In the genomic region with DNA sequence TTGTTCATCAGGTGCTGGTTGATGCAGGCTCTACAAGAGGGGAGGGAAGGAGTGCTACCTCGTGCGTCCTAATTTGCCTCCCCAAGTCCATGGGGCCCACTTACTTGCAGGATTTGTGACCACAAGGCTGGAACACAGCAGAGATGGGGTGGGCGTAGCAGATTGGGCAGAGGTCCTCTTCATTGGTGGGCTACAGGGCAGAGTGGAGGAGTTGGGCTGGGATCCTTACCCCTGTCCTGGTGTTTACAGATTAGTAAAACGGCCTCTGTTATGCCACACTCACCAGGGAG, we compare ENCODE assay signal across 32 mouse cellular contexts. TPM values are rescaled to one million over a fixed set of nuclear protein-coding genes. Genes with fewer than 3 reads are reported as not detected.
A peak's percentile ranks its signal among the peaks of the same experiment; 100 is the strongest.
DNase-seq lines count a peak whose midpoint lies in the region; ATAC-seq and TF ChIP-seq lines count a peak whose summit lies in the region.
"Had no signal": no experiment of that assay in that cellular context is flagged by ENCODE, and none has a peak within 500 bp of the region (broad histone marks: within the 10 kb centered on the region; RNA-seq: fewer than 3 reads in every experiment).

No protein-coding gene starts in this region.

- H3K4me2 ChIP-seq in liver, embryonic 12.5 days: no peak overlapping the region
- H3K4me2 ChIP-seq in stomach, embryonic 16.5 days (ENCODE audit: low read depth, low read length): no peak overlapping the region
- H3K4me2 ChIP-seq: hindbrain, embryonic 12.5 days; limb, embryonic 13.5 days; midbrain, embryonic 13.5 days; stomach, embryonic 15.5 days had no signal

- no peaks in the 10 kb centered on the region for H3K27me3 ChIP-seq in liver, embryonic 12.5 days (replicated peaks)
- no peaks in the 10 kb centered on the region for H3K27me3 ChIP-seq in stomach, embryonic 16.5 days (ENCODE audit: control insufficient read depth, insufficient read depth, low read length)
- H3K27me3 ChIP-seq in midbrain, embryonic 10.5 days (ENCODE audit: low read depth, poor library complexity, severe bottlenecking): no peaks in the 10 kb centered on the region
- H3K27me3 ChIP-seq: hindbrain, embryonic 12.5 days; limb, embryonic 13.5 days; megakaryocyte, embryonic 14.5 days; midbrain, embryonic 13.5 days; Patski; stomach, embryonic 15.5 days had no signal

- ATAC-seq in liver, embryonic 12.5 days: no peak
- ATAC-seq in stomach, embryonic 16.5 days (ENCODE audit: insufficient read depth, low FRiP score): no peak
- ATAC-seq: forebrain, embryonic 16.5 days; hindbrain, postnatal 0 days; lung, postnatal 0 days; midbrain, embryonic 13.5 days; Patski had no signal

- no peak overlapping the region for H3K4me3 ChIP-seq in gastrocnemius, adult 2 months
- H3K4me3 ChIP-seq in liver, embryonic 12.5 days: no peak overlapping the region
- no peak overlapping the region for H3K4me3 ChIP-seq in stomach, embryonic 16.5 days (replicated peaks; ENCODE audit: low read length)
- H3K4me3 ChIP-seq in midbrain, embryonic 10.5 days: no peak overlapping the region; the same call in 1 of the 2 replicates
- H3K4me3 ChIP-seq: hindbrain, embryonic 12.5 days; left cerebral cortex, adult 2 months; limb, embryonic 13.5 days; megakaryocyte, embryonic 14.5 days; midbrain, embryonic 13.5 days; stomach, embryonic 15.5 days had no signal

- peaks cover 62% of the 10 kb centered on the region for H3K4me1 ChIP-seq in liver, embryonic 12.5 days
- H3K4me1 ChIP-seq in stomach, embryonic 16.5 days (ENCODE audit: control insufficient read depth, insufficient read depth, low read length): peaks cover 31% of the 10 kb centered on the region
- peaks cover 34% of the 10 kb centered on the region for H3K4me1 ChIP-seq in midbrain, embryonic 10.5 days

- intact Hi-C loops in gastrocnemius, adult 2 months (cut with DNase I): loop anchor here (2.0 to 5.0 kb wide), 3 partner anchors 67 to 150 kb away; a partner anchor contains a TSS

- peak overlapping the region; percentile 87; the same call in 1 of the 2 replicates for H3K27ac ChIP-seq in gastrocnemius, adult 2 months
- peak overlapping the region; percentile 52; the same call in 1 of the 2 replicates for H3K27ac ChIP-seq in liver, embryonic 12.5 days
- no peak overlapping the region for H3K27ac ChIP-seq in stomach, embryonic 16.5 days (ENCODE audit: low read length)
- H3K27ac ChIP-seq in midbrain, embryonic 10.5 days (replicated peaks): no peak overlapping the region
- H3K27ac ChIP-seq: hindbrain, embryonic 12.5 days; limb, embryonic 13.5 days; midbrain, embryonic 13.5 days had no signal

- 82% methylated on average over 4 of the region's 4 CpGs for WGBS in liver, embryonic 12.5 days (ENCODE audit: insufficient replicate concordance)
- 75% methylated on average over 4 of the region's 4 CpGs for WGBS in stomach, embryonic 16.5 days
- WGBS in midbrain, embryonic 10.5 days: 88% methylated on average over 4 of the region's 4 CpGs

- no peaks in the 10 kb centered on the region for H3K9me3 ChIP-seq in liver, embryonic 12.5 days (replicated peaks)
- no peaks in the 10 kb centered on the region for H3K9me3 ChIP-seq in stomach, embryonic 16.5 days (replicated peaks; ENCODE audit: control insufficient read depth, low read length)
- no peaks in the 10 kb centered on the region for H3K9me3 ChIP-seq in midbrain, embryonic 10.5 days (replicated peaks)
- H3K9me3 ChIP-seq: G1E; hindbrain, embryonic 12.5 days; limb, embryonic 13.5 days; megakaryocyte, embryonic 14.5 days; midbrain, embryonic 13.5 days; stomach, embryonic 15.5 days had no signal

- DNase-seq in cerebellum, adult 11 months: peak; percentile 23
- no peak for DNase-seq in cerebellum, postnatal 36 days
- DNase-seq in gastrocnemius, adult 2 months: peak; percentile 15
- DNase-seq in gastrocnemius, postnatal 4 days (ENCODE audit: low spot score in 2 of 2): no peak
- no peak for DNase-seq in liver
- no peak for DNase-seq in midbrain, embryonic 10.5 days (ENCODE audit: low spot score)
- DNase-seq: adrenal gland, postnatal 25 days; kidney, adult 11 months; kidney, postnatal 14 days; lung, adult 18-20 months; lung, postnatal 4 days; thymus, adult 18-20 months; thymus, postnatal 25 days had no signal

- no peak overlapping the region for H3K9ac ChIP-seq in liver, embryonic 12.5 days
- peak overlapping the region; percentile 32; the same call in 1 of the 2 replicates for H3K9ac ChIP-seq in stomach, embryonic 16.5 days (ENCODE audit: low read length)
- H3K9ac ChIP-seq: hindbrain, embryonic 12.5 days; limb, embryonic 13.5 days; midbrain, embryonic 13.5 days; stomach, embryonic 15.5 days had no signal

- peaks cover 74% of the 10 kb centered on the region for H3K36me3 ChIP-seq in liver, embryonic 12.5 days
- peaks cover 17% of the 10 kb centered on the region; the same call in 1 of the 2 replicates for H3K36me3 ChIP-seq in stomach, embryonic 16.5 days (ENCODE audit: control insufficient read depth, insufficient read depth, low read length)
- H3K36me3 ChIP-seq in midbrain, embryonic 10.5 days: peaks cover 67% of the 10 kb centered on the region

- no peak for TF ChIP-seq CTCF in gastrocnemius, adult 2 months (IDR thresholded peaks at IDR 0.05)

RNA-seq across cellular contexts. Expression of a gene that starts 1.1 kb away (rescaled TPM):
- 1 to 10 TPM; 1.5 to 3.1 TPM for total RNA-seq in gastrocnemius, adult 2 months (2021)
- 1 to 10 TPM; 3.2 to 3.4 TPM for total RNA-seq in gastrocnemius, postnatal 4 days (2021)
- polyA plus RNA-seq in liver, embryonic 12.5 days (2016; fragmentation: Nextera tagmentation; extraction: Ambion mirVana): 2.2 and 2.5 TPM in 2 replicates
- 3.9 and 4.5 TPM in 2 replicates for polyA plus RNA-seq in stomach, embryonic 16.5 days (2015; fragmentation: Nextera tagmentation; extraction: Ambion mirVana)
- polyA plus RNA-seq in midbrain, embryonic 10.5 days (2016; fragmentation: Nextera tagmentation; extraction: Ambion mirVana): 2.6 and 3.8 TPM in 2 replicates

RNA-seq across cellular contexts. Expression of a gene that starts 2.8 kb away (rescaled TPM):
- total RNA-seq in gastrocnemius, adult 2 months (2021): 1 to 10 TPM; 3.3 to 6.3 TPM
- total RNA-seq in gastrocnemius, postnatal 4 days (2021): 10 to 100 TPM; 18.2 to 20.6 TPM
- polyA plus RNA-seq in liver, embryonic 12.5 days (2016; fragmentation: Nextera tagmentation; extraction: Ambion mirVana): 22.1 and 22.6 TPM in 2 replicates
- polyA plus RNA-seq in stomach, embryonic 16.5 days (2015; fragmentation: Nextera tagmentation; extraction: Ambion mirVana): 49.3 and 56.1 TPM in 2 replicates
- polyA plus RNA-seq in midbrain, embryonic 10.5 days (2016; fragmentation: Nextera tagmentation; extraction: Ambion mirVana): 26.0 and 26.2 TPM in 2 replicates

RNA-seq across cellular contexts. Expression of a gene that starts 28.4 kb away (rescaled TPM):
- total RNA-seq in gastrocnemius, adult 2 months (2021): not detected
- under 1 TPM in 1 of 2 experiments, not detected in 1; 0.36 TPM for total RNA-seq in gastrocnemius, postnatal 4 days (2021)
- polyA plus RNA-seq in liver, embryonic 12.5 days (2016; fragmentation: Nextera tagmentation; extraction: Ambion mirVana): 14.5 and 15.7 TPM in 2 replicates
- 7.8 and 8.7 TPM in 2 replicates for polyA plus RNA-seq in stomach, embryonic 16.5 days (2015; fragmentation: Nextera tagmentation; extraction: Ambion mirVana)
- 0.78 and 0.87 TPM in 2 replicates for polyA plus RNA-seq in midbrain, embryonic 10.5 days (2016; fragmentation: Nextera tagmentation; extraction: Ambion mirVana)
- total RNA-seq: common myeloid progenitor, adult 5-6 weeks; heart, postnatal 25 days; hindbrain, postnatal 0 days; layer of hippocampus, postnatal 10 days; left cerebral cortex, adult 2 months; left cerebral cortex, postnatal 25 days had no signal
- polyA plus RNA-seq: forebrain, embryonic 16.5 days; heart, embryonic 14.5 days; hindbrain, postnatal 0 days; kidney, embryonic 14.5 days had no signal

RNA-seq across cellular contexts. Expression of a gene that starts 31.3 kb away (rescaled TPM):
- total RNA-seq in gastrocnemius, adult 2 months (2021): 100 to 1,000 TPM; 128 to 157 TPM
- 10 to 100 TPM; 83.8 to 94.8 TPM for total RNA-seq in gastrocnemius, postnatal 4 days (2021)
- polyA plus RNA-seq in liver, embryonic 12.5 days (2016; fragmentation: Nextera tagmentation; extraction: Ambion mirVana): 96.6 and 101 TPM in 2 replicates
- polyA plus RNA-seq in stomach, embryonic 16.5 days (2015; fragmentation: Nextera tagmentation; extraction: Ambion mirVana): 31.2 and 32.8 TPM in 2 replicates
- 32.2 and 39.6 TPM in 2 replicates for polyA plus RNA-seq in midbrain, embryonic 10.5 days (2016; fragmentation: Nextera tagmentation; extraction: Ambion mirVana)

RNA-seq across cellular contexts. Expression of a gene that starts 42.5 kb away (rescaled TPM):
- total RNA-seq in gastrocnemius, adult 2 months (2021): 10 to 100 TPM; 30.6 to 33.4 TPM
- 10 to 100 TPM; 47.7 to 51.5 TPM for total RNA-seq in gastrocnemius, postnatal 4 days (2021)
- 199 and 215 TPM in 2 replicates for polyA plus RNA-seq in liver, embryonic 12.5 days (2016; fragmentation: Nextera tagmentation; extraction: Ambion mirVana)
- polyA plus RNA-seq in stomach, embryonic 16.5 days (2015; fragmentation: Nextera tagmentation; extraction: Ambion mirVana): 75.1 and 82.7 TPM in 2 replicates
- polyA plus RNA-seq in midbrain, embryonic 10.5 days (2016; fragmentation: Nextera tagmentation; extraction: Ambion mirVana): 71.2 and 80.2 TPM in 2 replicates

Comparison
In these comparisons a context has a peak if more than half of its experiments do, and no peak if none do; other contexts are left out.
1. DNase-seq: peak in cerebellum, adult 11 months (single experiment) and gastrocnemius, adult 2 months (single experiment); none in cerebellum, postnatal 36 days (0 of 2), gastrocnemius, postnatal 4 days (0 of 2), liver (single experiment) and midbrain, embryonic 10.5 days (single experiment).
2. H3K27ac ChIP-seq: peak in gastrocnemius, adult 2 months (single experiment) and liver, embryonic 12.5 days (single experiment); none in stomach, embryonic 16.5 days (single experiment) and midbrain, embryonic 10.5 days (single experiment).